Mouse (Mus musculus): ENCODE data around the gene Srrm1. TPM values are rescaled to one million over a fixed set of nuclear protein-coding genes. Genes with fewer than 3 reads are reported as not detected.

The Srrm1 gene
- polyA plus RNA-seq, 1 experiment from 2014 or later, result 213 TPM

DNA sequence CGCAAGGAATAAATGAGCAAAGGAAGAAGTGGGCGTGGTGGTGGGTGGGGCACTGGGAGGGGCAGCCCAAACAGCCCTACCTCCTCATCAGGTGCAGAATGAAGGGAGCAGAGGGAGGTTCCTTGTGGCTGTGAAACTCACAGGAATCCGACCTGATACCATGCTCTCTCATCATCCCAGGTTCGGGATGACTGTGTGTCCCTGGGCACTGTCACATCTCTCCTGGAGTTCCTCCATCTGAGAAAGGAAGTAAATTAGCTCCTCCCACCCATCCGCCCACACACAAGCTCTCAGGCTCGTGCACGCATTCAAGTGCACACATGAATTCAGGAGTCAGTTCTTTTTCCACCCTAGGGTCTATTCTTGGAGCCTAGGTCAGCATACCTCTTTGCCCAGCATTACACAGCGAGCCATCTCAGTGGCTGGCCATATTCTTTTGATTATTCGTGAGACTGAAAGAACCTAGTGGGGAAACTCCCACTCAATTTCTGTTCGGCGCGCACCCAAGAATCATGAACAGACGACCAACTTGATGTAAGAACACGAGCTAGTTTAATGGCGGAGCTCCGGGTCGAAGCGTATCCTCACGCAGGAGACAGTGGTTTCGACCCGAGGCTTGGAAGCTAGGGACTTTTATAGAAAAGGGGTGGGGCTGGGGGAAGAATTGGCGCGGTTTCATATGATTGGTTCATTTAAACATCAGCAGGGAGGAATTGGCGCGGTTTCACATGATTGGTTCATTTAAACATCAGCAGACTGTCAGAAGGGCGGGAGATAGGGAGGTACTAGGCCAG lies 52.7 kb downstream of the Srrm1 start:
- Histone ChIP-seq H3K9me3 (replicated peaks) (no peaks in the 10 kb centered on the region), H3K36me3 (no peaks in the 10 kb centered on the region), H3K27me3 (no peaks in the 10 kb centered on the region), H3K4me2 (replicated peaks) (no peak overlapping the region), H3K9ac (no peak overlapping the region), H3K4me1 (peaks cover 21% of the 10 kb centered on the region), H3K4me3 (replicated peaks) (no peak overlapping the region), H3K27ac (replicated peaks) (no peak overlapping the region)
- 84% methylated on average over 26 of the region's 26 CpGs for WGBS
- no peak for ATAC-seq (ENCODE audit: insufficient number of reproducible peaks, low FRiP score, low TSS enrichment, low read depth)

DNA sequence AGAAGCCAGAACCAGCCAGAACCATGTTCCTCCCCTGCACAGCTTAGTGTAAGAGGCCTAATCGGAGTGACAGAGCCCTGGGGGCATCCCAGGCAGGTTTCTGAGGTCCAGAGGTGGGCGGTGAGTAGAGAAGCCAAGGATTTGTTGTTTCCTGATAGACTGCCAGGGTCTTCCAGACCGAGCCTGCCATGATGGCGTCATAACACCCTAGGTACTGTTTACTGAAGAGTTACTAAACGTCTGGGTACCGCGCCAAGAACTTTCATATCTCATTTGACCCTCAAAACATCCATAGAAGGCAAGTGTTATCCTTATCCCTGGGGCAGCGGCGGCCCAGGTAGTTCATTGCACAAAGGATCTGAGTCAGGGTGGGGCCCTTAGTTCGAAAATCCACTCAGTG lies 54.4 kb downstream of the Srrm1 start:
- Histone ChIP-seq H3K9me3 (replicated peaks) (no peaks in the 10 kb centered on the region), H3K27ac (replicated peaks) (peak overlapping the region; percentile 73), H3K4me2 (replicated peaks) (no peak overlapping the region), H3K9ac (no peak overlapping the region), H3K4me1 (peaks cover 21% of the 10 kb centered on the region), H3K4me3 (replicated peaks) (no peak overlapping the region), H3K27me3 (no peaks in the 10 kb centered on the region), H3K36me3 (no peaks in the 10 kb centered on the region)
- WGBS, result 75% methylated on average over 10 of the region's 10 CpGs
- ATAC-seq (ENCODE audit: insufficient number of reproducible peaks, low FRiP score, low TSS enrichment, low read depth), result no peak

DNA sequence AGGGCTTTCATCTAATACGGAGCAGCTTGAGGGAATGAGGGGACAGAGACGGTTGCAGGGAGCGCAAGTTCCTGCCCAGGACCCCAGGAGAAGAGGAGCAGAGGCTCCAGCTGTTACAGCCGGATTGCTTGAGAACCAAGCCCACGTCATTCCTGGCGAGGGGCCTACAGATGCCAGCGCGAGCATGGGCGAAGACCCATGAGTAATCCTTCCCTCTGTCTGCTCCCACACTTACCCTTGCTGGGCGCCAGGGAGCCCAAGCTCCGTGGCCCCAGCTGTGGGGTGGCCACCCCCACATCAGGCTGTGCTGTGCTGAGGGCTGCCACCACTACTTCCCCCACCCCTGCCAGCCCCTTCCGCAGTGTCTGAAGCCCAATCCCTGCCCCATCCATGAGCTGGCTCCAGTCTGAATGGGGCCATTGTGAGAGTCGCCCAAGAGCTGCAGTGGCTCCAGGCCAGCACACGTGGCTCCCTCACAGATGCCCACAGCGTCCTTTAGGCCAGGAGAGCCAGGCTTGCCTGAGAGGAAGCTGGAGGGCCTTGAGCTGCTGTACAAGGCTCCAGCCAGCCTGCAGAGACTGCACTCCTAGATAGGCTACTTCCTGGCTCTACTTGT lies 55.1 kb downstream of the Srrm1 start:
- 45% methylated on average over 15 of the region's 15 CpGs for WGBS
- no peaks in the 10 kb centered on the region for H3K36me3 ChIP-seq
- H3K27me3 ChIP-seq, result no peaks in the 10 kb centered on the region
- no peak overlapping the region for H3K4me3 ChIP-seq (replicated peaks)
- no peaks in the 10 kb centered on the region for H3K9me3 ChIP-seq (replicated peaks)
- H3K9ac ChIP-seq, result no peak overlapping the region
- peak; percentile 71 for ATAC-seq (ENCODE audit: insufficient number of reproducible peaks, low FRiP score, low TSS enrichment, low read depth)
- peaks cover 21% of the 10 kb centered on the region for H3K4me1 ChIP-seq
- H3K4me2 ChIP-seq (replicated peaks), result 0 out of 2 replicates have a peak overlapping the region, but pooled peaks have one; percentile 10
- H3K27ac ChIP-seq (replicated peaks), result peak overlapping the region; percentile 73

DNA sequence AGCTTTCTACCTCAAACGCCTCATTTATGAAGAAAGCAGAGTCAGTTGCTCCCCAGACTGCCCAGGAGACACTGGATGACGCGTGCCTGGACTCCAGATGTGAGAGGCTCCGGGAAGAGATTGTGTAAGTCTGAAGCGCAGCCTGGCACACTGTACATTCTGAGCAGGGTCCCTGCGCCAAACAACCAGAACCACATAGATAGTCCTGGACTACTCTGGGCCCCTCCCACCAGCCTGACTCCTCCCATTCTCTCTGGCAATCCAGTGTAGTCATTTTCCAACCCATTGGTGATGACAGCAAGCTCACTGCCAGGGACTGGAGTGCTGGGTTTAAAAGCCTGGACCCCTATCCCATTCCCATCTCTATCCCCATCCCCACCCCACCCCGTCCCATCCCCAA lies 56.0 kb downstream of the Srrm1 start:
- no peak for ATAC-seq (ENCODE audit: insufficient number of reproducible peaks, low FRiP score, low TSS enrichment, low read depth)
- Histone ChIP-seq H3K4me1 (peaks cover 27% of the 10 kb centered on the region), H3K4me2 (replicated peaks) (no peak overlapping the region), H3K27ac (replicated peaks) (no peak overlapping the region), H3K27me3 (no peaks in the 10 kb centered on the region), H3K36me3 (no peaks in the 10 kb centered on the region), H3K9ac (no peak overlapping the region), H3K4me3 (replicated peaks) (no peak overlapping the region), H3K9me3 (replicated peaks) (no peaks in the 10 kb centered on the region)
- 54% methylated on average over 7 of the region's 7 CpGs for WGBS

DNA sequence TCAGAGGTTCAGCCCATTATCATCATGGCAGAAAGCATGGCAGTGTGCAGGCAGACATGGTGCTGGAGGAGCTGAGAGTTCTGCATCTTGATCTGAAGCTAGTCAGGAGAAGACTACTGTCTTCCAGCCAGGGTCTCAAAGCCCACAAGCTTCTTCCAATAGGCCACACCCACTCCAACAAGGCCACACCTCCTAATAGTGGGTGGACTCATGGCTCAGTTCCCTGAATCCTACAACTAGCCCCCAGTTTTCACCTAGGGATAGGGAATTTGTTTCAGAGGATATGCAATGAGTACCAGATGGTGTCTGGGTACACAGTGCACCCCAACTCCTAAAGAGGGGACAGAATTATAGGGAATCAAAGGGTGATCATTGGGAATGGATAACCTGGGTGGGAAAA lies 56.6 kb downstream of the Srrm1 start:
- Histone ChIP-seq H3K27ac (replicated peaks) (no peak overlapping the region), H3K4me1 (peaks cover 29% of the 10 kb centered on the region), H3K27me3 (no peaks in the 10 kb centered on the region), H3K36me3 (no peaks in the 10 kb centered on the region), H3K9ac (no peak overlapping the region), H3K9me3 (replicated peaks) (no peaks in the 10 kb centered on the region), H3K4me2 (replicated peaks) (no peak overlapping the region), H3K4me3 (replicated peaks) (no peak overlapping the region)
- no peak for ATAC-seq (ENCODE audit: insufficient number of reproducible peaks, low FRiP score, low TSS enrichment, low read depth)

DNA sequence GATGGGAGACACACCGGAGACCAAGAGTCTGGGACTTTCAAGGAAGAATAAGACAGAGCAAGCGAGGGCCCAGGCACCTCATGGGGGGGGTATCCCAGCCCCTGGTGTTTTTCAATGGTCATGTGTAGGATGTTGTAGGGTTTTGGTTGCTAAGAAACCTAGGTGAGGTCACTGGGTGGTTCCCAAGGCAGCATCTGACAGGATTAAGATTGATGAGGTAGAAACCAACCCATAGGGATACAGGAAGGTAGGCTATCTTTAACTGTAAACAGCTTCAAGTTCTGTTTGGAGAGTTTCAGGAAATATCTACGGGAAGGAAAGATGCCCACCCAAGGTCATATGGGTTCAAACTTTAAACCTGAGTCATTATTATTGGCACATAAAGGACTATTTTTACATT lies 59.3 kb downstream of the Srrm1 start:
- ATAC-seq (ENCODE audit: insufficient number of reproducible peaks, low FRiP score, low TSS enrichment, low read depth), result no peak
- WGBS, result 85% methylated on average over 3 of the region's 3 CpGs
- no peaks in the 10 kb centered on the region for H3K9me3 ChIP-seq (replicated peaks)
- no peak overlapping the region for H3K27ac ChIP-seq (replicated peaks)
- H3K4me3 ChIP-seq (replicated peaks), result no peak overlapping the region
- H3K9ac ChIP-seq, result no peak overlapping the region
- H3K4me1 ChIP-seq, result peaks cover 26% of the 10 kb centered on the region
- H3K4me2 ChIP-seq (replicated peaks), result no peak overlapping the region
- no peaks in the 10 kb centered on the region for H3K36me3 ChIP-seq
- no peaks in the 10 kb centered on the region for H3K27me3 ChIP-seq

DNA sequence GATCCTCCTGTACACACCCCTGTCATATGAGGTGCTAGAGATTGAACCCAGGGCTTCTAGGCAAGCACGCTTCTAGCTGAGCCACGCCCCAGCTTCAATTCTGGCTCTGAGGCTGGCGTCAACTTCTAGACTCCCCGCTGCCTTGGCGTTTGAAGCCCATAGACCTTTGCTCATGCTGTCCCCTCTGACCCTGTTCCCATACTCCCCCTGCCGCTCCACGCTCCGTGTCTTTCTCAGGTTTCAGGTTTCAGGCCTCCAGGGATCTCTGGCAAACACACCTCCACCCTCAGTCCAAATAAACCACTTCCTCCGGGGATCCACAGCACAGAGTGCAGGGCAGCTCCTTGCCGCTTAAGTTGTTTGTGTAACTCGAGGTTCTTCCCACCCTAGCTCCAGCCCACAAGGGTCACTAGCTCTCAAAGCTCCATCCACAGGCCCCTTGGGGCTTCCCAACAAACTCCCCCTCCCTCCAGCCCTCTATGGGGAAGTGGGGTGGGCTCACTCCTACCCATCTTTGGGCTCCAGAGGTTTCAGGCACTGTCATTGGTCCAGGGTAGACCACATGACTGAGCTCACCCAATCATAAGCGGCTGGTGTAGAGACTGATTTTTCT lies 60.5 kb downstream of the Srrm1 start:
- no peaks in the 10 kb centered on the region for H3K36me3 ChIP-seq
- no peaks in the 10 kb centered on the region for H3K27me3 ChIP-seq
- H3K4me2 ChIP-seq (replicated peaks), result peak overlapping the region; percentile 29
- H3K4me1 ChIP-seq, result peaks cover 14% of the 10 kb centered on the region
- H3K27ac ChIP-seq (replicated peaks), result 0 out of 2 replicates have a peak overlapping the region, but pooled peaks have one; percentile 25
- ATAC-seq (ENCODE audit: insufficient number of reproducible peaks, low FRiP score, low TSS enrichment, low read depth), result peak; percentile 76
- 8% methylated on average over 12 of the region's 12 CpGs for WGBS
- H3K9me3 ChIP-seq (replicated peaks), result no peaks in the 10 kb centered on the region
- H3K4me3 ChIP-seq (replicated peaks), result no peak overlapping the region
- no peak overlapping the region for H3K9ac ChIP-seq

DNA sequence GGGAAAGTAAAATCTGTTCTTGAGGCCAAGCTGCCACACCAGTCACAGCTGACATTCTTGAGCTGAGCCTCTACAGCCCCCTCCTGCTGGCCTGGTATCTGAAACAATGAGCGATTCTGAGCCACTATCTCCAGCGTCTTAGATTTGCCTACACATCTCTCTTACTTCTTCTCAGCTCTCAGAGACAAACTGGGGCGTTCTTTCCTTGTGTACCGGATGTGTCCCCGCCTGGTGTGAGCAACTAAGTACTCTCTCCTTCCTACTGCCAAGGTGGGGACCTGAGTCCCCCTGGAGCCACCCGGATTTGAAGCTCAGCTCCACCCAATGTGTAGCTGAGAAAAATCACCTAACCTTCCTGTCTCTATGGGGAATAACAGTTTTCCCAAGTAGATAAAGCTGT lies 61.3 kb downstream of the Srrm1 start:
- no peak overlapping the region for H3K4me2 ChIP-seq (replicated peaks)
- WGBS, result 45% methylated on average over 6 of the region's 6 CpGs
- peaks cover 13% of the 10 kb centered on the region for H3K4me1 ChIP-seq
- H3K36me3 ChIP-seq, result no peaks in the 10 kb centered on the region
- H3K27me3 ChIP-seq, result no peaks in the 10 kb centered on the region
- no peak overlapping the region for H3K9ac ChIP-seq
- no peaks in the 10 kb centered on the region for H3K9me3 ChIP-seq (replicated peaks)
- H3K4me3 ChIP-seq (replicated peaks), result no peak overlapping the region
- H3K27ac ChIP-seq (replicated peaks), result no peak overlapping the region
- no peak for ATAC-seq (ENCODE audit: insufficient number of reproducible peaks, low FRiP score, low TSS enrichment, low read depth)

DNA sequence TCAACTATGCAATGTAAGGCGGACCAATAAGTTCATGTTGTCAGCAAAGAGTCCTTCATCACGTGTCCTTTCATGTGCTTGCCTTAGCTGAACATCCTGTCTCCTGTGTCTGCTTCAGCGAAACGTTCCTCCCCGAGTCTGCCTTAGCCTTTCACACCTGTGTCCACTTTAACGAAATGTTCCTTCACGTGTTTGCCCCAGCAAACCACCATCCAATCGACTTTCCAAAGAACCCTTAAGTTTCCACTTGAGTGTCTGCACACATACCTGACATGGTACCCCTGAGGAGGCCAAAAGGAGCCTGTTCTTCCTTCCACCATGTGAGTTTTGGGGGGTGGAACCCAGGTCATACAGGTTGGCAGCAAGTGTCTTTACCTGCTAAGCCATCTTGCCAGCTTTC lies 61.9 kb downstream of the Srrm1 start:
- Histone ChIP-seq H3K4me1 (peaks cover 20% of the 10 kb centered on the region), H3K4me3 (replicated peaks) (no peak overlapping the region), H3K36me3 (no peaks in the 10 kb centered on the region), H3K9me3 (replicated peaks) (no peaks in the 10 kb centered on the region), H3K4me2 (replicated peaks) (no peak overlapping the region), H3K9ac (no peak overlapping the region), H3K27me3 (no peaks in the 10 kb centered on the region), H3K27ac (replicated peaks) (no peak overlapping the region)
- WGBS, result 89% methylated on average over 8 of the region's 8 CpGs
- ATAC-seq (ENCODE audit: insufficient number of reproducible peaks, low FRiP score, low TSS enrichment, low read depth), result no peak

DNA sequence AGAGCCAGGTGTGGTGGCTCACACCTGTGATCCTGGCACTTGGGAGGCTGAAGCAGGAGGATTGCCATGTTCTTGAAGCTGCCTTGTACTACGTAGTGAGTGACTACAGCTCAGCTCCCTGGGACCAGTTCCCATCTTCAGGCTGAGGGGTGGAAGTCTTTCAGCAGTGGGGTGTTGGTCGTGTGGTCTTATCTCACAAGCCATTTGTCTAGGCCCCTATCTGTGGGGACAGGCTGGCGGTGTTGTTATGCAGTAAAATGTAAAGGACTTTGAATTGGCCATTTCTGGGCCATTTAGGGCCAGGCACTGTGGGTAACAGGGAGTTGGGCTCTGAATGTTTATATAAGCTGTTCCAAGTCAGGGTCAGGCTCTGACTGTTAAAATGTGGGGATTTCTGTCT lies 65.1 kb downstream of the Srrm1 start:
- Histone ChIP-seq H3K9ac (no peak overlapping the region), H3K27me3 (no peaks in the 10 kb centered on the region), H3K9me3 (replicated peaks) (no peaks in the 10 kb centered on the region), H3K36me3 (no peaks in the 10 kb centered on the region), H3K27ac (replicated peaks) (no peak overlapping the region), H3K4me1 (peaks cover 30% of the 10 kb centered on the region), H3K4me3 (replicated peaks) (no peak overlapping the region), H3K4me2 (replicated peaks) (no peak overlapping the region)
- no peak for ATAC-seq (ENCODE audit: insufficient number of reproducible peaks, low FRiP score, low TSS enrichment, low read depth)
- WGBS, result 80% methylated on average over 3 of the region's 3 CpGs

DNA sequence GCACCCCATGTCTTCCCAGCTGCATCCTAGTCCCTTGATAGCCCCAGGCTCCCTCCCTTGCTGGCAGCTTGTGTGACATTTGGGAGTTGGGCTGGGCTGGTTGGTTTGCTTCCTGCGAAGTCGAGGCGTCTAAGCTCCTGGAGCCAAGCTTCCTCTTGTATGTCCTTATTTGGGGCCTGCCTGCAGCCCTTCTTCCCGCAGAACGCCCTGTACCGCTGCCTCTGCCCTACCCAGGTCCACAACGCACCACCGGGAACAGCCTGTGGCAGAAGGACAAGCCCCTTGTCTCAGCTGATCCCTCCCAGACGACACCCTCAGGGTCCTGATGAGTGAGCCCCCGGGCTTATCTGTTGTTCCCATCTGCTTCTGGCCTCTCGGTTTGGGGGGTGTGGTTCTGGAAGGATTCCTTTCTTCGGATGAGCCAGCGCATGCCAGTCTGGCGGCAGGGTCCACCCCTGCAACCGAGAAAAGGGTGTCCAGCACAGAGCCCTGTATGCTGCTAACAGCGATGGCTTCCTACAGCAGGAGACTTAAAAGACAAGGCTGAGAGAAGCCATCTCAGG lies 66.2 kb downstream of the Srrm1 start:
- no peaks in the 10 kb centered on the region for H3K27me3 ChIP-seq
- peak overlapping the region; percentile 15; the same call in 1 of the 2 replicates for H3K9ac ChIP-seq
- peak overlapping the region; percentile 39 for H3K4me2 ChIP-seq (replicated peaks)
- H3K36me3 ChIP-seq, result no peaks in the 10 kb centered on the region
- WGBS, result 5% methylated on average over 16 of the region's 16 CpGs
- ATAC-seq (ENCODE audit: insufficient number of reproducible peaks, low FRiP score, low TSS enrichment, low read depth), result peak; percentile 46; the same call in 1 of the 2 replicates
- H3K4me1 ChIP-seq, result peaks cover 22% of the 10 kb centered on the region
- peak overlapping the region; percentile 63 for H3K27ac ChIP-seq (replicated peaks)
- no peaks in the 10 kb centered on the region for H3K9me3 ChIP-seq (replicated peaks)
- no peak overlapping the region for H3K4me3 ChIP-seq (replicated peaks)

Measured in embryonic facial prominence, embryonic 15.5 days (tissue).